Mouse (Mus musculus): ENCODE results near the gene Rbx1.

DNA sequence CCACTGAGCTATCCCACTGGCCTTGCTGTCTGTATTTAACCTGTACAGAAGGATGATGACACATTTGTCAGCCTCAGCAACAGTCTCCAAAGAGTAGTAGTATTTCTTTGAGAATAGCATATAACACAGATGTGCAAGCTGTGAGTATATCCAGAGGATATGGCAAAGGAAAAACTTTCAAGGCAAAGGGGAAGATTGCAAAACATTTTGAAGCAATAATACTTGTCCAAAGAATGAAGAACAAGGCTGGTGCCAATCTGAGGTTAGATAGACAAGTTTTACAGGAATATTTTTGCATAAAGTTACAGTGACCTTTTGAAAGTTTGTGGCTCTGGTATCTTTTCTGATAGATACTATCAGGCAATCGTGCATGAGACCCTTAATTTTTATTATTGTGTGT, 34.9 kb upstream of the Rbx1 start:
- no peak for TF ChIP-seq POLR2A (IDR thresholded peaks at IDR 0.05; ENCODE audit: extremely low read depth, insufficient read depth, low read length)
- no peak for TF ChIP-seq CTCF (IDR thresholded peaks at IDR 0.05; ENCODE audit: extremely low read depth, insufficient read depth, low read length)

Data from cortical plate, adult 2 months (tissue).